Mouse (Mus musculus) ovary, adult 18-20 months (tissue): ENCODE data around the gene Olfr3.

Experiments
- DNase-seq: peaks from one replicate; pipeline ENCODE4 v3.0.0; 2022; ENCODE audit warnings: low spot score, mixed read lengths

Olfr3 gene

GRCm38 (mm10) chr2:36816932-36817331 lies at the start of gene Olfr3:
Olfr3 (minus strand) TSS chr2:36817032.
- no peak for DNase-seq

- DNase-seq: no peak
Measured at GRCm38 (mm10) chr2:36862560-36862959, 45.7 kb upstream of the Olfr3 start, which contains the start of gene Olfr351. Olfr351 (minus strand) TSS chr2:36862660.

GRCm38 (mm10) chr2:36846010-36846409 lies 29.2 kb upstream of the Olfr3 start, which contains the start of gene Olfr350:
Olfr350 (plus strand) TSS chr2:36846310.
- no peak for DNase-seq

- no peak for DNase-seq
Measured at GRCm38 (mm10) chr2:36790238-36790637, 26.6 kb downstream of the Olfr3 start, which contains the start of gene Olfr50. Olfr50 (plus strand) TSS chr2:36790538.

- DNase-seq: no peak
Measured at GRCm38 (mm10) chr2:36783976-36784375, 32.9 kb downstream of the Olfr3 start, which contains the start of gene Olfr348. Olfr348 (plus strand) TSS chr2:36784276.
